Mouse (Mus musculus) WW6 (cell line): ENCODE measurements around the gene Fpr-rs4.
"Not testable (repeated sequence)": the region's sequence is repeated elsewhere in the genome, so short reads cannot be mapped to it uniquely, and the experiment has no call there.

Experiments used
- DNase-seq: peaks from one replicate; pipeline ENCODE4 v3.0.0-alpha.2; 2013; ENCODE audit warnings: low read depth, low spot score

The Fpr-rs4 gene

DNA sequence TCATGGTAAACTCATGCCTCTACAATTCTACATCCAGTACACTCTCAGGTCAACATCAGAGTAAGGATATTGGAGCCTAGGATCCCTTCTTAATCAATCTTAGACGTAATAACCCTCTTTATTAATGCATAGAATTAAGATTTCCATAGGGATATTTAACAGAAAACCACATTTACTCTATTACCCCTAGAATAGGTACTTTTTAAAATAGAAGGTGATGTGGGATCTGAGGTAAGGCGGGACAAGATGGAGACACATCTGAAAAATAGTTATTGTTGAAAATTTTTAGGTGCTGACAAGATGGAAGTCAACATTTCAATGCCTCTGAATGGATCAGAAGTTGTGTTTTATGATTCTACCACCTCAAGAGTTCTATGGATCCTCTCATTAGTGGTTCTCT is at the start of gene Fpr-rs4:
Fpr-rs4 (plus strand) TSS at position 301 of the 400 bp plus-strand sequence.
- no peak for DNase-seq

DNA sequence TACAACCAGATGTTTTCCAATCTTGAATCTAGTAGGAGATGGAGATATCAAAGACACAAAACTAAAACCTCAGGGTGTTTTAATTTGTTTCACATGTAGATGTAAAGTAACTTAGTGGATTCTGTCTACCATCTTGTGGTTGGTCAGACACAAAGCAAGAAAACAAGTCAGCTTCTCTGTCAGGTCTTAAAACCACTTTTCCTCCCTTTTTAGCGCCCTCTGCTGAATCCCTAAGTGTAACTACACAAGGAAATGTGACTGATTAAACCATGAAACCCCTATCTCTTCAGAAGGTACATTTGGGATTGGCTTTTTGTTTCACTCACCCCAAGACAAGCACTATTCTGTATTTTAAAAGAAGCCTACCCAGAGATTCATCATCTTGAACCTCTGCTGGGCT is 48.1 kb upstream of the Fpr-rs4 start:
- DNase-seq, result no peak

DNA sequence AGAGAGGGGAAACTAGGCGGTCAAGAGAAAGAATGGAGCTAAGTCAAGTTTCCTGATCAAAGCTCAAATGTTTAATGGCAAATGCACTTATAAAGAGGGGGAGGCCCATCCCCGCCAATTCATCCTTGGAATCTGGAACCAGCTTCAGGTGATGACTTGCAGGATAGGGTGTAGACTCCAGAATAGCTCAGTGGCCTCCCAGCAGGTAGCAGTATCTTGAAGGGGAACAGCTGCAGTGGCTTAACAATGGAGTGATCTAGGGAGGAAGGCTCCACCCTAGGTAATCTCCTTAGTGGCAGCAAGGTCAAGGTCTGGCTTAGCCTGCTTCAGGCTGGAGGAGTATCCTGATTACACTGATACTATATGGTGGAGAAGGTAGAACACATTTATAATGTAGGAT is 40.3 kb upstream of the Fpr-rs4 start:
- DNase-seq, result not testable (repeated sequence)

DNA sequence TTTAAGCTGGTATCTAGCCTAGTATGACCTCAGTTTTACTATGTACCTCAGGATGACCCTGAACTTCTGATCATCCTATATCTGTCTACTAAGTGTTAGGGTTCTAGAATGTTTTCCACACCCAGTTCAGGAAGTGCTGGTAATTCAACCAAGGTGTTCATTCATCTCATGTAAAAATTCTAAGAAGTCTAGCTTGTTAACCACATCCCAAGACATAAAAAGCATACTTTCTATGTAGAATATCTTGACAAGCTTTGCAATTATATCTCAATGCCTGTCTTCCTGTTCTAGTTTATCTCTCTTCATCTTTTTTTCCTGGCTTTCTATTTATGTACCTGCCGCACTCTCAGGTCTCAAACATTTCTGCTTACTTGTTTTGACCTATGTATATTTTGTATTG is 16.8 kb upstream of the Fpr-rs4 start:
- DNase-seq, result no peak

DNA sequence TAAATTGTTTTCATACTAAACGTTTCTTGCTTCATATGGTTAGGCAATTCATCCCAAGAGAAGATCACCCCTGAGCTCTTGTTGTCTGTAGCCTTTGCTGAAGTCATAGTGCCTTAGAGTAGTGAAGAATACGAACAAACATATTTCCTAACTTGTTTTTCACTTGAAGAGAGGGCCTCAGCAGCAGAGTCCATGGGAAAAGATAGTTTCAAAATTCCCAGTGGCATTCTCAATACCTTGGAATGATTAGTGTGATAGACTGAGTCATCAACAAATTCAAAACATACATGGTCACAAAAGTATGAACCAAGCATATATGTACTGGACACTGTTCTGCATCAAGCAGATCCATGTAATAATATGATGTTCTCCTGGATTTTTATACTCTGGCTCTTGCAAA is 27.6 kb downstream of the Fpr-rs4 start, which contains the start of gene Vmn2r124:
Vmn2r124 (plus strand) TSS at position 301 of the 400 bp plus-strand sequence.
- no peak for DNase-seq
